Mouse (Mus musculus): ENCODE results near the gene Itgb4. TPM values are rescaled to one million over a fixed set of nuclear protein-coding genes. Genes with fewer than 3 reads are reported as not detected.

The Itgb4 gene
- polyA plus RNA-seq, 1 experiment from 2014 or later = 0.99 TPM

DNA sequence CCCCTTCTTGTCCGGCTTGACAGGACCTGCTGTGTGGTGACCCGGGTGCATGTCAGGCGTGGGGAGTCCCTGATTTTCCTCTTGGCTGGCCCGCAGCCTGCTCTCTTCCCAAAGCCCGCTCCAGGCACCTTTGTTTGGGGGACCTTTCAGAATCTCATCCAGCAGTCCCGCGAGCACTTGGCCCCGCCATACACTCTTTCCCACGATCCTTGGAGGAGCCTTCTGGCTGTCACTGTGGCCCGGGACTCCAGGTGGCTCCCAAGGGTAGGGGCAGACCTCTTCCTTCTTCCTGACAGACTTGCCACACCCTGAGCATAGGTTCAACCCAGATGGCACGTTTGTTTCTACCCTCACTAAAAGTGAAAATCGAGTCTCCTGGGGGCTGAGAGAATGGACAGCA, 1.0 kb downstream of the Itgb4 start:
- H3K4me3 ChIP-seq = no peak overlapping the region
- H3K4me1 ChIP-seq = peaks cover 7% of the 10 kb centered on the region
- no peak overlapping the region for H3K27ac ChIP-seq
- peaks cover 43% of the 10 kb centered on the region for H3K27me3 ChIP-seq (replicated peaks)
- no peaks in the 10 kb centered on the region for H3K36me3 ChIP-seq
- H3K9me3 ChIP-seq = no peaks in the 10 kb centered on the region
- WGBS = 36% methylated on average over 12 of the region's 12 CpGs
- H3K4me2 ChIP-seq (replicated peaks) = peak overlapping the region; percentile 71; the same call in 1 of the 2 replicates
- no peak for ATAC-seq (ENCODE audit: low FRiP score, low read depth)
- no peak overlapping the region for H3K9ac ChIP-seq

- no peaks in the 10 kb centered on the region for H3K9me3 ChIP-seq
- H3K4me3 ChIP-seq = no peak overlapping the region
- ATAC-seq (ENCODE audit: low FRiP score, low read depth) = no peak
- H3K27me3 ChIP-seq (replicated peaks) = peaks cover 10% of the 10 kb centered on the region
- no peak overlapping the region for H3K9ac ChIP-seq
- no peak overlapping the region for H3K4me2 ChIP-seq (replicated peaks)
- H3K4me1 ChIP-seq = no peaks in the 10 kb centered on the region
- H3K36me3 ChIP-seq = no peaks in the 10 kb centered on the region
- no peak overlapping the region for H3K27ac ChIP-seq
- WGBS = 91% methylated on average over 15 of the region's 15 CpGs
Observed at GRCm38 (mm10) chr11:115982472-115982871, 8.0 kb downstream of the Itgb4 start.

- Histone ChIP-seq H3K27ac (no peak overlapping the region), H3K27me3 (replicated peaks) (peaks cover 10% of the 10 kb centered on the region), H3K9ac (no peak overlapping the region), H3K4me2 (replicated peaks) (no peak overlapping the region), H3K4me1 (no peaks in the 10 kb centered on the region), H3K9me3 (no peaks in the 10 kb centered on the region), H3K4me3 (no peak overlapping the region), H3K36me3 (no peaks in the 10 kb centered on the region)
- 94% methylated on average over 8 of the region's 8 CpGs for WGBS
- no peak for ATAC-seq (ENCODE audit: low FRiP score, low read depth)
Observed at GRCm38 (mm10) chr11:115983291-115983690, 8.8 kb downstream of the Itgb4 start.

DNA sequence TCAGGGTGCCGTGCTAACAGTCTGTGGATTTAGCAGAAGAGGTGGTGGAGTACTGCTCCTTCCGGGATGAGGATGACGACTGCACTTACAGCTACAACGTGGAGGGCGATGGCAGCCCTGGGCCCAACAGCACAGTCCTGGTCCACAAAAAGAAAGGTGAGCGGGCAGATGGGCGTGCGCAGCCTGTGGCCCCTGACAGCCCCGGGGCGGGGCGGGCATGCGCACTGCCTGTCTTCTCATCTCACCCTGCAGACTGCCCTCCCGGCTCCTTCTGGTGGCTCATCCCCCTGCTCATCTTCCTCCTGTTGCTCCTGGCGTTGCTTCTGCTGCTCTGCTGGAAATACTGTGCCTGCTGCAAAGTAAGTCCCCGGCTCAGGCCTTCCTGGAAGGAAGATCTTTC, 15.2 kb downstream of the Itgb4 start:
- H3K9ac ChIP-seq = no peak overlapping the region; the same call in 1 of the 2 replicates
- peak overlapping the region; percentile 28; the same call in 1 of the 2 replicates for H3K4me2 ChIP-seq (replicated peaks)

DNA sequence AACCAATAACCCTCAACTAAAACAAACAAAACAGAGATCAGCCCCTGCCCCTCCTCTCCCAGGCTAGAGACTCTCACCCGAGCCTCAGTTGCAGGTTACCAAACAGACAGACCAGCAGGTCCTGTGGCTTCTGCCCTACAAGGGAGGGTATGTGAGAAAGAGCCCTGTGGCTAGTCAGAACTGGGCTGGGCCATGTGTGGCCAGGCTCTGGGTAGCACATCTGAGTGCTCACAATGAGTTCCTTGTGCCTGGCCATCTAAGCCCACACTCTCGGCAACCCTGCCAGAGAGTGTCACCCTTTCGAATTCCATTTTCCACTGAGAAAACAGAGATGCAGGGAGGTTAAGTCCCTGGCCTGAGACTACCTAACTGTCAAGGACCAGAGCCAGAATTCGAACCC, 17.6 kb downstream of the Itgb4 start:
- Histone ChIP-seq H3K4me3 (no peak overlapping the region), H3K4me1 (no peaks in the 10 kb centered on the region), H3K9ac (no peak overlapping the region), H3K4me2 (replicated peaks) (no peak overlapping the region), H3K9me3 (no peaks in the 10 kb centered on the region), H3K27ac (no peak overlapping the region), H3K36me3 (no peaks in the 10 kb centered on the region), H3K27me3 (replicated peaks) (peaks cover 7% of the 10 kb centered on the region; the same call in 1 of the 2 replicates)
- ATAC-seq (ENCODE audit: low FRiP score, low read depth) = no peak
- 61% methylated on average over 4 of the region's 4 CpGs for WGBS

More for the DNA sequence above, 15.2 kb downstream of the Itgb4 start:
- H3K9me3 ChIP-seq = no peaks in the 10 kb centered on the region
- no peak for ATAC-seq (ENCODE audit: low FRiP score, low read depth)
- H3K27ac ChIP-seq = no peak overlapping the region
- no peaks in the 10 kb centered on the region for H3K4me1 ChIP-seq
- H3K27me3 ChIP-seq (replicated peaks) = peaks cover 7% of the 10 kb centered on the region; the same call in 1 of the 2 replicates
- H3K36me3 ChIP-seq = no peaks in the 10 kb centered on the region
- 36% methylated on average over 15 of the region's 15 CpGs for WGBS
- H3K4me3 ChIP-seq = no peak overlapping the region

DNA sequence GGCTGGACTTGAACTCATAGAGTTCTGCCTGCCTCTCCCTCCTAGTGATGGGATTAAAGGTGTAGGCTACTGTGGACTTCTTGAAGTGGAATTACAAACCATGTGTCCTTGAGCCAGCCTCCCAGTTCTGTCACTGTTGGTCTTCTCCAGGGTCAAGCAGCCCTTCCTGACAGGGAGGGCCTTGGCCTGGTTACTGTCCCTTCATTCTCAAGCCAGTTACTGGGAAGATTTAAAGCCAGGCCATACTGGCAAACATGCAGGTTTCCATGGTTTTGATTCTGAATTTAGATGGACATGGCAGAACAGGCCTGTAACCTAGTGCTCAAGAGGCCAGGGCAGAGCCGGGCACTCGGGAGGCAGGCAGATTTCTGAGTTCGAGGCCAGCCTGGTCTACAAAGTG, 20.7 kb downstream of the Itgb4 start:
- Histone ChIP-seq H3K4me2 (replicated peaks) (no peak overlapping the region), H3K9ac (no peak overlapping the region), H3K4me3 (no peak overlapping the region), H3K27me3 (replicated peaks) (peaks cover 7% of the 10 kb centered on the region; the same call in 1 of the 2 replicates), H3K36me3 (no peaks in the 10 kb centered on the region), H3K9me3 (no peaks in the 10 kb centered on the region), H3K4me1 (no peaks in the 10 kb centered on the region), H3K27ac (no peak overlapping the region)
- WGBS = 95% methylated on average over 3 of the region's 3 CpGs
- no peak for ATAC-seq (ENCODE audit: low FRiP score, low read depth)

DNA sequence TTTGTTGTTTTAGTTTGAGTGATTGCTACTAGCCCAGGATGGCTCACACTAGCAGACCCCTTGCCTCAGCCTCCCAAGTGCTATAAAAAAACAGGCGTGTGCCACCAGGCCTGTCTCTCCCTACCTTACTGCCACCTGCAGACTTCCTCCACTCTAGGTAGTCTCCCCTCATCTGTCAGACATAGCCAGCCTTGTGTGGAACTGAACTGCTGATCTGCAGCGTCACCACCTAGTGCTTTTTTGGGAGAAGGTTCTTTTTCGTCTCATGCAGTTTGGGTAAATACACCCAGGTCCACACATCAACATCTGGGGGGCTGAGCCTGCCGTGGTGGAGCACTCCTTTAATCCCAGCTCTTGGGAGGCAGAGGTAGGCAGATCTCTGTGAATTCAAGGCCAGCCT, 22.5 kb downstream of the Itgb4 start:
- WGBS = 84% methylated on average over 4 of the region's 4 CpGs
- H3K27ac ChIP-seq = no peak overlapping the region

DNA sequence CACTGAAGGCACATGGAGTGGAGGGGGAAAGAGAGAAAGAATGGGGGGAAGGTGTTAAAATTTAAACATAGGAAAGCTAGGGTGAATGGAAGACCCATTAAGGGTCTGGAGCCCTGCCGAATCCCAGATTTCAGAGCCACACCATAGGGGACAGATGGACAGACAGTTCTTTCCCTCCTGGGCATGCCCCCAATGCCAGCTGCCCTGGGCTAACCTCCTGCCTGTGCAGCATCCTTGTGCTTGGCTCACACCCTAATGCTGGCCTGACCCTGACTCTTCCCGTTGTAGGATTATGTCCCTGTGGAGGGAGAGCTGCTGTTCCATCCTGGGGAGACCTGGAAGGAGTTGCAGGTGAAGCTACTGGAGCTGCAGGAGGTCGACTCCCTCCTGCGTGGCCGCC, 23.2 kb downstream of the Itgb4 start:
- 75% methylated on average over 5 of the region's 5 CpGs for WGBS
- no peaks in the 10 kb centered on the region for H3K4me1 ChIP-seq
- H3K4me3 ChIP-seq = no peak overlapping the region
- H3K36me3 ChIP-seq = no peaks in the 10 kb centered on the region
- ATAC-seq (ENCODE audit: low FRiP score, low read depth) = no peak
- no peaks in the 10 kb centered on the region for H3K9me3 ChIP-seq
- no peak overlapping the region for H3K4me2 ChIP-seq (replicated peaks)
- no peak overlapping the region for H3K9ac ChIP-seq
- no peak overlapping the region for H3K27ac ChIP-seq
- H3K27me3 ChIP-seq (replicated peaks) = peaks cover 7% of the 10 kb centered on the region; the same call in 1 of the 2 replicates

More for the DNA sequence above, 22.5 kb downstream of the Itgb4 start:
- peaks cover 7% of the 10 kb centered on the region; the same call in 1 of the 2 replicates for H3K27me3 ChIP-seq (replicated peaks)
- no peak overlapping the region for H3K4me3 ChIP-seq
- no peak overlapping the region for H3K9ac ChIP-seq
- no peaks in the 10 kb centered on the region for H3K4me1 ChIP-seq
- H3K9me3 ChIP-seq = no peaks in the 10 kb centered on the region
- no peak for ATAC-seq (ENCODE audit: low FRiP score, low read depth)
- H3K4me2 ChIP-seq (replicated peaks) = no peak overlapping the region
- no peaks in the 10 kb centered on the region for H3K36me3 ChIP-seq

GRCm38 (mm10) chr11:115999027-115999426, 24.5 kb downstream of the Itgb4 start:
- ATAC-seq (ENCODE audit: low FRiP score, low read depth) = no peak
- Histone ChIP-seq H3K27me3 (replicated peaks) (no peaks in the 10 kb centered on the region), H3K4me1 (no peaks in the 10 kb centered on the region), H3K9ac (no peak overlapping the region), H3K36me3 (no peaks in the 10 kb centered on the region), H3K4me2 (replicated peaks) (no peak overlapping the region), H3K27ac (no peak overlapping the region), H3K9me3 (no peaks in the 10 kb centered on the region), H3K4me3 (no peak overlapping the region)
- WGBS = 87% methylated on average over 7 of the region's 7 CpGs

DNA sequence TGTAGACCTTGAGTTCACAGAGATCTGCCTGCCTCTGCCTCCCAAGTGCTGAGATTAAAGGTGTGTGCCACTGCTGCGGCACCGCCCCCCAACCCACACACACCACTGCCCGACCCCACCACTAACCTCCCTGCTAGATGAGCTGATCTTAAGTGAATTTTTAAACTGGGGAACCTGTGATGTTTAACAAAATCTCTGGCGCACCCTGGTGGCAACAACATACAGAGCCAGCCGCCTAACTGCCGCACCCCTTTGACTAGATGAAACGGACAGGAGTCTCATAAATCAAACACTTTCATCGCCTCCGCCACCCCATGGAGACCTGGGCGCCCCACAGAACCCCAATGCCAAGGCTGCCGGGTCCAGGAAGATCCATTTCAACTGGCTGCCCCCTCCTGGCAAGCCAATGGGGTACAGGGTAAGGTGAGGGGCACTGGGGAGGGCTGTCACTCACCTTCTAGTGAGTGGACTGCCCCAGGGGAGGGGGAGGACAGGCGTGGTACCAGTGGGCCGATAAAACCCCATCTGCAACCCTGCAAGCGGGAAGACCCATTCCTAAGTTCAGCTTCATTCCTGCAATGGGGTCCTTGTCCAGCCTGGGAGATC, 25.1 kb downstream of the Itgb4 start:
- Histone ChIP-seq H3K27ac (no peak overlapping the region), H3K9ac (no peak overlapping the region), H3K4me2 (replicated peaks) (peak overlapping the region; percentile 25), H3K4me3 (no peak overlapping the region), H3K9me3 (no peaks in the 10 kb centered on the region), H3K36me3 (no peaks in the 10 kb centered on the region), H3K4me1 (peaks cover 3% of the 10 kb centered on the region; the same call in 1 of the 2 replicates), H3K27me3 (replicated peaks) (no peaks in the 10 kb centered on the region)
- ATAC-seq (ENCODE audit: low FRiP score, low read depth) = no peak
- 18% methylated on average over 14 of the region's 14 CpGs for WGBS

DNA sequence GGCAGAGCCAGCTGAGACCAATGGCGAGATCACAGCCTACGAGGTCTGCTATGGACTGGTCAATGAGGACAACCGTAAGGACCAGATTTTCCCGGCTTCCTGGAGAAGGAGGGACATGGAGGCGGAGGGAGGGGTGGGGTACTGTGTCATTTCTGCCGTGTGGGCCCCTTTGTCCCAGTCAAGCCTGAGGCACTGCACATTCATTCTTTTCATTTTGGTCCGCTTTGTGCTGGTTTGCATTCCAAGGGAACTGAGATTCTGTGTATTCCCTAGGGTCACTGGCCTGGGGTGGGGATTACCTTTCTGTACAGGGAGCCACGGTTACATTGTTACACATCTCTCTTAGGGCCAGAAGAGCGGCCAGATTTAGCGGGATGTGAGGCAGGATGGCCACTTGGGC, 26.1 kb downstream of the Itgb4 start:
- Histone ChIP-seq H3K4me1 (peaks cover 10% of the 10 kb centered on the region; the same call in 1 of the 2 replicates), H3K9me3 (no peaks in the 10 kb centered on the region), H3K27ac (no peak overlapping the region), H3K9ac (no peak overlapping the region), H3K36me3 (no peaks in the 10 kb centered on the region), H3K27me3 (replicated peaks) (no peaks in the 10 kb centered on the region), H3K4me2 (replicated peaks) (no peak overlapping the region), H3K4me3 (no peak overlapping the region)
- no peak for ATAC-seq (ENCODE audit: low FRiP score, low read depth)
- 35% methylated on average over 10 of the region's 10 CpGs for WGBS

GRCm38 (mm10) chr11:116001725-116002124, 27.2 kb downstream of the Itgb4 start:
- Histone ChIP-seq H3K27ac (no peak overlapping the region), H3K27me3 (replicated peaks) (no peaks in the 10 kb centered on the region), H3K9ac (no peak overlapping the region), H3K4me1 (peaks cover 10% of the 10 kb centered on the region; the same call in 1 of the 2 replicates), H3K36me3 (no peaks in the 10 kb centered on the region), H3K4me3 (no peak overlapping the region), H3K4me2 (replicated peaks) (no peak overlapping the region; the same call in 1 of the 2 replicates), H3K9me3 (no peaks in the 10 kb centered on the region)
- no peak for ATAC-seq (ENCODE audit: low FRiP score, low read depth)
- 64% methylated on average over 6 of the region's 6 CpGs for WGBS

DNA sequence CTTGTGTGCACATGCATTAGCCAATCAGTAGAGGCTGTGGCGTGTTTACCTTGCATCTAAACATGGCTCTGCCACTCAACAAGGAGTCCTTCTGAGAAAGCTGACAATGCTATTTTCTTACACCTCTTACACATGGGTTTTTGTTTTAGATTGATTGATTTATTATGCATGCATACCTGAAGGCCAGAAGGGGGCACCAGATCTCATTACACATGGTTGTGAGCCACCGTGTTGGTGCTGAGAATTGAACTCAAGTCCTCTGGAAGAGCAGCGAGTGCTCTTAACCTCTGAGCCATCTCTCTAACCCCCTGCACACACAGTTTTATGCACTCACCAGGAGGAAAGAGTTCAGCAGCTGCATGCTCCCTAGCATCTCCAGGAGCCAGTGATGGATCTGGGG, 28.4 kb downstream of the Itgb4 start:
- H3K9me3 ChIP-seq = no peaks in the 10 kb centered on the region
- ATAC-seq (ENCODE audit: low FRiP score, low read depth) = no peak
- peaks cover 10% of the 10 kb centered on the region; the same call in 1 of the 2 replicates for H3K4me1 ChIP-seq
- WGBS = 79% methylated on average over 3 of the region's 3 CpGs
- H3K4me3 ChIP-seq = no peak overlapping the region
- H3K27ac ChIP-seq = no peak overlapping the region
- no peak overlapping the region for H3K9ac ChIP-seq
- no peaks in the 10 kb centered on the region for H3K27me3 ChIP-seq (replicated peaks)
- H3K4me2 ChIP-seq (replicated peaks) = no peak overlapping the region
- no peaks in the 10 kb centered on the region for H3K36me3 ChIP-seq

Measured in neural tube, embryonic 12.5 days (tissue).